Mouse (Mus musculus) cerebellum, adult 9-11 months (tissue): Measurements from ENCODE around the gene Wdr24.

Source experiments
- DNase-seq: peaks from one replicate; pipeline ENCODE4 v3.0.0; 2022

Gene Wdr24

GRCm38 (mm10) chr17:25832436-25833290 lies 9.2 kb downstream of the Wdr24 start:
- DNase-seq = peak; percentile 99

- DNase-seq = peak; percentile 93
These were observed 9.8 kb downstream of the Wdr24 start, which contains the start of gene Stub1 for GRCm38 (mm10) chr17:25833291-25833663. Gene Stub1, minus strand, starts transcription at chr17:25833404.

- peak; percentile 76 for DNase-seq
These were observed 10.7 kb downstream of the Wdr24 start for GRCm38 (mm10) chr17:25833961-25834594.

DNA sequence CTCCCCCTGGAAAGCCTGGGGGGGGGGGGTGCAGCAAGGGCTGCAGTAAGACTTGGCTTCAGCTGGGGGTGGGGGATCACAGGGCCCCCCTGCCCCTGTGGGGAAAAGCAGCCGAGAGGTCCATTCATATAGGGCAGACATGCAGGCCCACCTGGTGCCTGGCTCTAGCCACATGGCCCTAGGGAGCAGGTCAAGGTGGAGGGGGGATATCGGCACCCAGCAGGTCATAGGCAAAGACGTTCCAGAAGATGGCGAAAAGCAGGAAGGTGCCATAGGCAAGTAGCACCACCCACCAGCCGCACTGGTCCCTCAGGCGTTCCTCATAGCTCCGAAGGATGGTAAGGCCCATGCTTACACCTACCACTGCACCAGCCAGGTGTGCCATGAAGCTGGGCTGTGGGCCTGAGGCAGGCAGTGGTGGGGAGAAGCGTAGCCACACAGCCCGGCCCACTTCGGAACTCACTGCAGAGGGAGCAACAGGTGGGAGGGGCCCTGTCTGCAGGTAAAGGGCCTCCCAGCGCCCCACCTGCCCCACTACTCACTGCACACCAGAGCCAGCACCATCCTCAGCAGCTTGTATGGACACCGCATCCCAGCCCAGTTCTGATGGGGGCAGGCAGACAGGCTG lies 11.3 kb downstream of the Wdr24 start:
- DNase-seq = peak; percentile 78

DNA sequence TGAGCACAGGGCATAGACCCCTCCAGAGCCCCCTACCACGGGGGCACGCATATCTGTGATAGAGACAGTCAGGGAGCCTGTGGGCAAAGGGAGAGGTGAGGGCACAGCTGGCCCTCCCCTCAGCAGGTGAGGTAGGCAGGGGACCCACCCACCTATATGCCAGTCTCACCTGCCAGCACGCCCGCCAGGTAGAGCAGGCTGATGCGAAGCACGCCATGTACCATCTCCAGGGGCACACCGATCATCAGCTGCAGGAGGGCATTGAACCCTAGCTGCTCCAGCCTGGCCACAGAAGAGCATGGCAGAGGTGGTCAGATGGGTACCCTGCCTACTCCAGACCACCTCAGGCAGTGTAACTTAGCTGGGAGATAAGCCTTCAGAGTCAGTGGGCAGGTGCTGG lies 11.9 kb downstream of the Wdr24 start:
- no peak for DNase-seq

GRCm38 (mm10) chr17:25835816-25836215 lies 12.4 kb downstream of the Wdr24 start:
- peak; percentile 67 for DNase-seq

- peak; percentile 71 for DNase-seq
These were observed 13.1 kb downstream of the Wdr24 start for GRCm38 (mm10) chr17:25836397-25837075.

DNA sequence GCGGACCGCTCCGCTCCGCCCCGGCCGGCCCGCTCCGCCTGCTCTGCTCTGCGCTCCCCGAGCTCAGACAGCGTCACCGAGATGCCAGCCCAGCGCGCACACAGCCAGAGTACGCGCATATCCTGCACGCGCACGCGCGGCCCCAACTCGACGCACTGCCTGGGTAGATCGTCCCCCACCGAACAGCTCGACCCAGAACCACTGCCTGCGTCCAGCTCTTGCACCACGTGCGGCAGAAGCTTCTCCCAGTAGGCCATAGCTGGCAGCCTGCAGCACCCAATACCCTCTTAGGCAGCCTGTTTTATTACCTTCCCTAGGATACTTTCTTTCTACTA lies 13.6 kb downstream of the Wdr24 start, which contains the start of gene Rhbdl1:
Rhbdl1 (minus strand) TSS at position 220 of the 335 bp plus-strand sequence.
- DNase-seq = peak; percentile 92

DNA sequence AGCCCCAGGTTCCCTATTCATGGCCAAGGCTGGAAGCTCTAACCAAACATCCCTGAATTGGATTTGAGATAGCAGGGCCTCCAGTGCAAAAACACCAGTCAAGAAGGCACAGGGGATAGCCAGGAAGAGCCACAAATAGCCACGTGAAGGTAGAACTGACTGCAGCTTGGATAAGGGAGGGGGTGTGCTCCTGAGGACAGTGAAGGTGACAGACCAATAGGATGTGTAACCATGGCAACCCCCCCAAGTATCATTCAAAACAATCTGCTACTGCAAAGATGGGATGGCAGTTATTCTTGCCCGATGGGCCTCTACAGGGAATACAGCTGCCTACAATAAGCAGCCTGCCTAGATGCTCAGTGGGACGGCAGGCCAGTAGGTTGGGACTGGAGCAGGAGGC lies 14.1 kb downstream of the Wdr24 start:
- DNase-seq = peak; percentile 56

DNA sequence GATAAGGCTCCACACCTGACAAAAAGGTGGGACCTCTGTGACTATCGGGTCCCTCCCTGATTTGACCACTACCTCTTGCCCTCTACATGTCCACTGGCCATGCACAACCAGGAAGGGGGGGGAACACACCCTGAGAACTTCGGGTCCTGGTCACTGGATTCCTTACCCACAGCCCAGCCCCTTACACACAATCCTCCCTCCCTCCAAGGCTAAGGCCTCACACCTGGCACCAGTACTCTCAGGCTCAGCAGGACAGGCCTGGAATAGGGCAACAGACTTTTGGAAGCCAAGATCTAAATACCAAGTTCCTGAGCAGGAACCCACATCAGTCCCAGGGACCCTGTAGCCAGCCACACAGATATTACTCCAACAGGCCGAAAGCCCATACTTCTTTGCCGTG lies 15.5 kb downstream of the Wdr24 start:
- peak; percentile 50 for DNase-seq

GRCm38 (mm10) chr17:25839455-25840235 lies 16.2 kb downstream of the Wdr24 start:
- peak; percentile 55 for DNase-seq

- peak; percentile 46 for DNase-seq
These were observed 17.1 kb downstream of the Wdr24 start for GRCm38 (mm10) chr17:25840519-25840918.

DNA sequence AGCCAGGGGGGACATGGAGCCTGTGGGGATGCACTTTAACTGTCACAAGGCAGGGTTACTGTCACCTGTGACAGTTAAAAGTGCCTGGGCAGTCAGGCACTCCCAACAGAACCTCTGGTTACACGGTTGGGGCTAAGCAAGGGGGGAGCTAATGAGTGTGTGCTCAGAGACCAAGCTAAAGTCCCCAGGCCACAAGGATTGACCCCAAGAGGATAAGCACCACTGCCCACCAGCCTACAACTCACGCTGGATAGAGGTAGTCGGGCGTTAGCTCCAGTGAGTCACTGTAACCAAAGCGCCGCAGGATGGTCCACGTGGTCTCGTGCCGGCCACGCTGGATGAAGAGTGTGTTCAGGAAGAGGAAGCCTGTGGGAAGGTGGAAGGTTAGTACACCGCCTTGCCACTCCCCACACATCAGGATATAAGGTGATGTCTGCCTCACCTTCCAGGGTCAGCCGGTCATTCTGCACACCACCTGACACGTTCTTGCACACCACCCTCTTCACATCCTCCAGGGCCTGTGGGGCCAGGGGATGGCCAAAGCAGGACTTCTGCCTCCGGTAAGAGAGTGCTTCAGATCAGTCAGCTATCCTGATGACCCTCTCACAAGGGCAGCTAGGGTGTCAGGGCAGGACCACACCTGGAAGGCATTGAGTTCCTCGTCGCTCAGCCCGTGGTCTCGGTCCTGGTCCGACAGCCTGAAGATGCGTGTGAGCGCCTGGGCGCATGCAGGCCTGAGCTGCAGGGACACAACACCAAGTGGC lies 17.9 kb downstream of the Wdr24 start, which contains the start of gene Gm20683:
Gm20683 (minus strand) TSS at position 647 of the 764 bp plus-strand sequence.
- peak; percentile 52 for DNase-seq

GRCm38 (mm10) chr17:25842509-25842908 lies 19.1 kb downstream of the Wdr24 start:
- DNase-seq = no peak

DNA sequence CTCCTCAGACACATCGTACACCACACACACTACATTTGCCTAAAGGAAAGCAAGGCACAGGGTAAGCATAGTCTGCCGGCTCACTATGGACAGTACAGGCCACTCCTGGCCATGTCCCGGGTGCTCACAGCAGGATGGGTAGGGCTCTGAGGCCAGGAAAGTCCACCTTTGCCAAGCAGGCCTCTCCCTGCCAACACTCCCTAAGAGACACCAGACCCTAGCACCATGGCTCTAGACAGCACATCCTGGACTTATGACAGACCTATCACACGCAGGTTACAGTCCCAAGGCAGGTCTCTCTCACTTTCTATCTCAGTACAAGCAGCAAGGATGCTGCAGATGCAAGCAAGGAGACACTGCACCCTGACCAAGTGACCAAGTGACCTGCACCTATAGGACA lies 19.7 kb downstream of the Wdr24 start:
- peak; percentile 50 for DNase-seq

GRCm38 (mm10) chr17:25843636-25844395 lies 20.4 kb downstream of the Wdr24 start:
- DNase-seq = peak; percentile 74

- DNase-seq = peak; percentile 96
These were observed 21.0 kb downstream of the Wdr24 start, which contains the start of gene Rhot2 for GRCm38 (mm10) chr17:25844396-25844901. Gene Rhot2, minus strand, starts transcription at chr17:25844851.

DNA sequence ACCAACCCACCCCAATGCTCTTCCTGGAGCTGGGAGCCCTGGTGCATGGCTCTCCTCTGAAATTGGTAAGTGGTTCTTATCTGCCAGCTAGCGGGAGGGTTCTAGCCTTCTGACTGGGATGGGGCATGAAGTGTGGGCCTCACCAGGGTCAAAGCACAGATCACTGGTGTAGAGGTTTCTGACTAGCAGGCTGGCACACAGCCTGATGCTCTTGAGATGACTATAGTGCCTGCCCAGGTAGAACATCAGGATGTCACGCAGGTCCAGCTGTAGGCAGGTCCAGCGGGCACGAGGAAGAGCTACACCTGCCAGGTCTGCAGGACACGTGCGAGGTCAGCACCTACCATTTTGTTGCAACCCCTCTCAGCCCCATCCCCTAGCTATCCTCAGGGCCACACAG lies 36.8 kb downstream of the Wdr24 start:
- peak; percentile 61 for DNase-seq

DNA sequence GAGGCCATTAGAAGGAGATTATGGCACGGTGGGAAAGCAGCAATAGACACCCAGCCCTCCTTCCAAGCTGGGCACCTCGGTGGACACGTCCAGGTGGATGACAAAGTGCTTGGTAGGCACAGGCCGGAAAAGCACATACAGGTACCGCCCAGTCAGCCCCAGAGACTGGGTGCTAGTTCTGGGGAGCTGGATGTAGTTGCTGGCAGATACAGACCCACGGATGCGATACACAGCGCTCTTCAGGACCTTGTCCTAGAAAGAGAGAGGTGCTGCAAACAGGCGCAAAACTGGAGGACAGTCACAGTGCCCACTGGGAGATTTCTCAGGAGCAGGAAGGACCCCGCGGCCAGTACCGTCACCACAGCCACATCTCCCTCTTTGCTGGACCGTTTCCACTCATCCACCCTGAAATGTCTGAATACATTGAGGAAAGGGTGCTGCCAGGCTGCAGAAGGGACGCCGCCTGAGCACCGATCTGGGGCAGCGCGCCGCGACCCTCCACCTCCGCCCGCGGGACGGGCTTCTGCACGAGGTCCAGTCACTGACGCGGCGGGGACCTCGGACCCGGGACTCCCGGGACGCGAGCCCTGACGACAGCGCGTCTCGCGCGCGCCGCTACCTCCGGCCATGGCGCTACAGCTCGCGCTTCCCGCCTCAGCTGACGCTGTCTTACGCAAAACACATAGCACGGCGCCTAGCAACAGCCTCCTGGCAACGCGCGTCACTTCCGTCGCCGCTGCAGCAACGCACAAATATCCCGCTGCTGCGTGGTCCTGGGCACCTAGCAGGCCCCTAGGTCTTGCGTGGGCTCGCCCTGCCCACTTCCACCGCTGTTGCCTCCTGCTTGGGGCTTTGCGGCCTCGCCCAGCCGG lies 37.6 kb downstream of the Wdr24 start, which contains the start of gene Wdr90:
Wdr90 (minus strand) TSS at position 670 of the 872 bp plus-strand sequence.
- DNase-seq = peak; percentile 92
